Comparison of ENCODE assay signal across 8 mouse cellular contexts in genomic region chr14:55091209-55091865, GRCm38 (mm10). TPM values are rescaled to one million over a fixed set of nuclear protein-coding genes. Genes with fewer than 3 reads are reported as not detected.
DNase-seq lines count a peak whose midpoint lies in the region; ATAC-seq and TF ChIP-seq lines count a peak whose summit lies in the region.

No protein-coding gene starts in this region.

- H3K36me3 ChIP-seq in lung, postnatal 0 days (ENCODE audit: insufficient read depth, low read length) = no peaks in the 10 kb centered on the region
- no peaks in the 10 kb centered on the region for H3K36me3 ChIP-seq in forebrain, embryonic 10.5 days (replicated peaks)
- no peaks in the 10 kb centered on the region for H3K36me3 ChIP-seq in limb, embryonic 13.5 days

- TF ChIP-seq EP300 in lung, postnatal 0 days (IDR thresholded peaks at IDR 0.05) = no peak

- 6% methylated on average over 33 of the region's 34 CpGs for WGBS in lung, postnatal 0 days
- 2% methylated on average over 34 of the region's 34 CpGs for WGBS in forebrain, embryonic 10.5 days
- WGBS in limb, embryonic 13.5 days = 4% methylated on average over 34 of the region's 34 CpGs
- WGBS in olfactory bulb, adult 2 months = 3% methylated on average over 34 of the region's 34 CpGs

- peak overlapping the region; percentile 62 for H3K4me3 ChIP-seq in lung, postnatal 0 days (ENCODE audit: low read depth, low read length)
- H3K4me3 ChIP-seq in forebrain, embryonic 10.5 days = peak overlapping the region; percentile 76
- peak overlapping the region; percentile 65 for H3K4me3 ChIP-seq in limb, embryonic 13.5 days
- H3K4me3 ChIP-seq in olfactory bulb, adult 2 months (ENCODE audit: insufficient read depth, low read depth, low read length) = peak overlapping the region; percentile 86

- no peak for TF ChIP-seq POLR2A in olfactory bulb, adult 2 months (IDR thresholded peaks at IDR 0.05; ENCODE audit: insufficient read depth, low read depth, low read length)

- ATAC-seq in lung, postnatal 0 days = no peak
- ATAC-seq in limb, embryonic 13.5 days (ENCODE audit: low FRiP score, low read depth) = no peak

- peak overlapping the region; percentile 32; the same call in 1 of the 2 replicates for H3K9ac ChIP-seq in lung, postnatal 0 days (replicated peaks; ENCODE audit: low read depth)
- peak overlapping the region; percentile 79 for H3K9ac ChIP-seq in limb, embryonic 13.5 days

- peaks cover 5% of the 10 kb centered on the region for H3K4me1 ChIP-seq in lung, postnatal 0 days (ENCODE audit: insufficient read depth, low read depth, low read length)
- peaks cover 68% of the 10 kb centered on the region for H3K4me1 ChIP-seq in forebrain, embryonic 10.5 days
- peaks cover 30% of the 10 kb centered on the region for H3K4me1 ChIP-seq in limb, embryonic 13.5 days
- peaks cover 25% of the 10 kb centered on the region for H3K4me1 ChIP-seq in olfactory bulb, adult 2 months (ENCODE audit: control insufficient read depth, insufficient read depth, low read length)

- peak overlapping the region; percentile 72 for H3K4me2 ChIP-seq in lung, postnatal 0 days (replicated peaks; ENCODE audit: low read depth, low read length)
- H3K4me2 ChIP-seq in limb, embryonic 13.5 days (replicated peaks) = peak overlapping the region; percentile 80

- H3K27me3 ChIP-seq in lung, postnatal 0 days (replicated peaks; ENCODE audit: insufficient read depth, low read length) = no peaks in the 10 kb centered on the region
- peaks cover 25% of the 10 kb centered on the region; the same call in 1 of the 2 replicates for H3K27me3 ChIP-seq in forebrain, embryonic 10.5 days (ENCODE audit: poor library complexity, severe bottlenecking)
- H3K27me3 ChIP-seq in limb, embryonic 13.5 days = no peaks in the 10 kb centered on the region; the same call in 1 of the 2 replicates

- peak; percentile 48 for DNase-seq in adrenal gland, postnatal 36 days
- no peak for DNase-seq in adrenal gland, postnatal 4 days (ENCODE audit: low spot score in 2 of 2)
- DNase-seq in lung, postnatal 0 days (ENCODE audit: low spot score) = no peak
- DNase-seq in lung, postnatal 4 days = no peak
- peak; percentile 52 for DNase-seq in forebrain, embryonic 10.5 days (ENCODE audit: extremely low spot score, low spot score)
- no peak for DNase-seq in left cerebral cortex, adult 9 months (ENCODE audit: low spot score in 2 of 2)

- no peak for TF ChIP-seq CTCF in lung, postnatal 0 days (IDR thresholded peaks at IDR 0.05)
- no peak for TF ChIP-seq CTCF in olfactory bulb, adult 2 months (IDR thresholded peaks at IDR 0.05; ENCODE audit: insufficient read depth, low read depth, low read length)

- no peak overlapping the region for H3K27ac ChIP-seq in lung, postnatal 0 days (ENCODE audit: low read length)
- peak overlapping the region; percentile 93 for H3K27ac ChIP-seq in forebrain, embryonic 10.5 days
- peak overlapping the region; percentile 61; the same call in 1 of the 2 replicates for H3K27ac ChIP-seq in limb, embryonic 13.5 days
- peak overlapping the region; percentile 93 for H3K27ac ChIP-seq in olfactory bulb, adult 2 months (ENCODE audit: insufficient read depth, low read depth, low read length)

- no peaks in the 10 kb centered on the region for H3K9me3 ChIP-seq in lung, postnatal 0 days (ENCODE audit: low read length)
- H3K9me3 ChIP-seq in forebrain, embryonic 10.5 days = no peaks in the 10 kb centered on the region
- no peaks in the 10 kb centered on the region for H3K9me3 ChIP-seq in limb, embryonic 13.5 days

RNA-seq across cellular contexts. Expression of gene Zfhx2, which starts 0.8 kb away (rescaled TPM):
- 1 to 10 TPM; 4.9 to 8.8 TPM for total RNA-seq in adrenal gland, postnatal 36 days (2021)
- 10 to 100 TPM; 11.9 to 13.5 TPM for total RNA-seq in adrenal gland, postnatal 4 days (2021)
- polyA plus RNA-seq in lung, postnatal 0 days (2015; fragmentation: Nextera tagmentation; extraction: Ambion mirVana) = 1.0 and 1.7 TPM in 2 replicates
- 8.1 and 9.2 TPM in 2 replicates for polyA plus RNA-seq in forebrain, embryonic 10.5 days (2016; fragmentation: Nextera tagmentation; extraction: Ambion mirVana)
- 5.6 and 6.2 TPM in 2 replicates for polyA plus RNA-seq in limb, embryonic 13.5 days (2015; fragmentation: Nextera tagmentation; extraction: Ambion mirVana)
- not detected in 2 replicates for polyA plus RNA-seq in olfactory bulb, adult 2 months (2012; ENCODE audit: insufficient read depth, insufficient read length, low replicate concordance, missing spikeins)

RNA-seq across cellular contexts. Expression of gene Thtpa, which starts 3.2 kb away (rescaled TPM):
- total RNA-seq in adrenal gland, postnatal 36 days (2021) = 10 to 100 TPM; 12.9 to 18.6 TPM
- total RNA-seq in adrenal gland, postnatal 4 days (2021) = 10 to 100 TPM; 21.0 to 21.3 TPM
- 13.6 and 14.1 TPM in 2 replicates for polyA plus RNA-seq in lung, postnatal 0 days (2015; fragmentation: Nextera tagmentation; extraction: Ambion mirVana)
- 30.5 and 31.4 TPM in 2 replicates for polyA plus RNA-seq in forebrain, embryonic 10.5 days (2016; fragmentation: Nextera tagmentation; extraction: Ambion mirVana)
- polyA plus RNA-seq in limb, embryonic 13.5 days (2015; fragmentation: Nextera tagmentation; extraction: Ambion mirVana) = 22.9 and 24.5 TPM in 2 replicates
- polyA plus RNA-seq in olfactory bulb, adult 2 months (2012; ENCODE audit: insufficient read depth, insufficient read length, low replicate concordance, missing spikeins) = not detected in 2 replicates

RNA-seq across cellular contexts. Expression of gene Ap1g2, which starts 15.1 kb away (rescaled TPM):
- total RNA-seq in adrenal gland, postnatal 36 days (2021) = 10 to 100 TPM; 23.5 to 27.2 TPM
- total RNA-seq in adrenal gland, postnatal 4 days (2021) = 10 to 100 TPM; 30.3 to 34.0 TPM
- 11.5 and 13.3 TPM in 2 replicates for polyA plus RNA-seq in lung, postnatal 0 days (2015; fragmentation: Nextera tagmentation; extraction: Ambion mirVana)
- polyA plus RNA-seq in forebrain, embryonic 10.5 days (2016; fragmentation: Nextera tagmentation; extraction: Ambion mirVana) = 16.4 and 18.5 TPM in 2 replicates
- polyA plus RNA-seq in limb, embryonic 13.5 days (2015; fragmentation: Nextera tagmentation; extraction: Ambion mirVana) = 13.1 and 13.7 TPM in 2 replicates
- not detected in 2 replicates for polyA plus RNA-seq in olfactory bulb, adult 2 months (2012; ENCODE audit: insufficient read depth, insufficient read length, low replicate concordance, missing spikeins)

RNA-seq across cellular contexts. Expression of gene Jph4, which starts 25.4 kb away (rescaled TPM):
- 1 to 10 TPM; 2.2 to 2.3 TPM for total RNA-seq in adrenal gland, postnatal 36 days (2021)
- 10 to 100 TPM; 11.9 to 14.8 TPM for total RNA-seq in adrenal gland, postnatal 4 days (2021)
- 0.08 and 0.17 TPM in 2 replicates for polyA plus RNA-seq in lung, postnatal 0 days (2015; fragmentation: Nextera tagmentation; extraction: Ambion mirVana)
- polyA plus RNA-seq in forebrain, embryonic 10.5 days (2016; fragmentation: Nextera tagmentation; extraction: Ambion mirVana) = 0.31 and 0.56 TPM in 2 replicates
- polyA plus RNA-seq in limb, embryonic 13.5 days (2015; fragmentation: Nextera tagmentation; extraction: Ambion mirVana) = 1.9 and 2.2 TPM in 2 replicates
- polyA plus RNA-seq in olfactory bulb, adult 2 months (2012; ENCODE audit: insufficient read depth, insufficient read length, low replicate concordance, missing spikeins) = not detected in 2 replicates

Comparison
In these comparisons a context has a peak if more than half of its experiments do, and no peak if none do; other contexts are left out.
1. DNase-seq: peak in adrenal gland, postnatal 36 days (2 of 2) and forebrain, embryonic 10.5 days (single experiment); none in adrenal gland, postnatal 4 days (0 of 2), lung, postnatal 0 days (single experiment), lung, postnatal 4 days (0 of 2) and left cerebral cortex, adult 9 months (0 of 2).
2. RNA of gene Thtpa, which starts 3.2 kb away (polyA plus RNA-seq): 30.5 to 31.4 TPM in forebrain, embryonic 10.5 days, 22.9 to 24.5 TPM in limb, embryonic 13.5 days and 13.6 to 14.1 TPM in lung, postnatal 0 days; not detected in olfactory bulb, adult 2 months; every median in the first group is over 10 times any median in the second.
3. RNA of gene Ap1g2, which starts 15.1 kb away (polyA plus RNA-seq): 16.4 to 18.5 TPM in forebrain, embryonic 10.5 days, 13.1 to 13.7 TPM in limb, embryonic 13.5 days and 11.5 to 13.3 TPM in lung, postnatal 0 days; not detected in olfactory bulb, adult 2 months; every median in the first group is over 10 times any median in the second.
4. Peak in every context shown above with its lines, with median percentiles within 50 percentile points of each other: H3K4me3 ChIP-seq.